Mouse (Mus musculus) hindbrain, embryonic 16.5 days (tissue): ENCODE results near the gene Atp8b3. TPM values are rescaled to one million over a fixed set of nuclear protein-coding genes. Genes with fewer than 3 reads are reported as not detected.

Experiments used
- ATAC-seq: fragments of 200-750 bp; cut with Nextera tagmentation; 2 replicates; pipeline ENCODE4 v1.8.0; 2017; ENCODE audit warnings: moderate TSS enrichment, moderate library complexity
- H3K27ac ChIP-seq: fragments of 300-500 bp; sonication (generic); 2 replicates; pipeline ENCODE4 v1.5.1; 2014; ENCODE audit warnings: low read depth, mild to moderate bottlenecking, control low read depth, low read length, moderate library complexity
- H3K27me3 ChIP-seq: fragments of 300-500 bp; sonication (generic); replicated peaks from 2 replicates; pipeline ENCODE4 v1.6.1; 2014; ENCODE audit warnings: low read length; ENCODE audit not compliant: control insufficient read depth, insufficient read depth
- H3K36me3 ChIP-seq: fragments of 300-500 bp; sonication (generic); 2 replicates; pipeline ENCODE4 v1.6.1; 2014; ENCODE audit warnings: mild to moderate bottlenecking, low read length, moderate library complexity, mixed read lengths; ENCODE audit not compliant: control insufficient read depth, insufficient read depth
- H3K4me1 ChIP-seq: fragments of 300-500 bp; sonication (generic); 2 replicates; pipeline ENCODE4 v1.6.1; 2014; ENCODE audit warnings: low read depth, low read length; ENCODE audit not compliant: control insufficient read depth, insufficient read depth
- H3K4me2 ChIP-seq: fragments of 300-500 bp; sonication (generic); 2 replicates; pipeline ENCODE4 v1.6.1; 2014; ENCODE audit warnings: mild to moderate bottlenecking, low read length, control low read depth, moderate library complexity
- H3K4me3 ChIP-seq: fragments of 300-500 bp; sonication (generic); 2 replicates; pipeline ENCODE4 v1.5.1; 2014; ENCODE audit warnings: mild to moderate bottlenecking, low read length, control low read depth, moderate library complexity
- H3K9ac ChIP-seq: fragments of 300-500 bp; sonication (generic); 2 replicates; pipeline ENCODE4 v1.6.1; 2014; ENCODE audit warnings: low read depth, mild to moderate bottlenecking, control low read depth, low read length, moderate library complexity
- H3K9me3 ChIP-seq: fragments of 300-500 bp; sonication (generic); 2 replicates; pipeline ENCODE4 v1.6.1; 2014; ENCODE audit warnings: mild to moderate bottlenecking, low read length, moderate library complexity; ENCODE audit not compliant: control insufficient read depth
- WGBS: fragments of 180-500 bp; shearing (Covaris S2); extraction: QIAGEN DNeasy Blood & Tissue Kit; methylation state at CpG from one replicate; pipeline ENCODE4 v1.1.7; 2014; 5-methylcytosine and 5-hydroxymethylcytosine counted together
- polyA plus RNA-seq: library from polyadenylated mRNA; unstranded; fragments of >200 nt; fragmentation: Nextera tagmentation; extraction: Ambion mirVana; gene quantifications from 2 replicates; pipeline ENCODE4 v1.2.1, GENCODE M21; 2015

Atp8b3 gene
- polyA plus RNA-seq, 1 experiment from 2014 or later = 1.6 TPM

DNA sequence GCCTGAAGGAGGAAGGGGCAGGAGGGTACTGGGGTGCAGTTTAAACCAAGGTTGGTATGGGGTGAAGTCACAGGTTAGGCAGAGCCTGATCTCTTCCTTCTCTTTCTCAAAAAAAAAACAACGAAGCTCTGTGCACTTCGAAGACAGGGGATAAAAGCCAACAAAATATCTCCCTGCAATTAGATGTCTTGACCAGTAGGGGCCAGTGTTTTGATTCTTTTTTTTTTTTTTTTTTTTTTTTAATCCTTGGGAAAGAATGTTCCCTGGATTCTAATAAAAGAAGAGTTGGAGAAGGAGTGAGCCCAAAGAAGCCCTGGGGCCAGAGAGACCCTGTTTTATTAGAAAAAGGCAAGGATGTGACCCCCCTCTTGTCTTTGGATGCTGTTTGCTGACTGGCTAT, 19.6 kb downstream of the Atp8b3 start:
- H3K4me3 ChIP-seq = no peak overlapping the region
- H3K27me3 ChIP-seq = 0 out of 2 replicates have a peak, but pooled peaks cover 2% of the 10 kb centered on the region
- H3K9me3 ChIP-seq = no peaks in the 10 kb centered on the region
- WGBS = 73% methylated on average over 2 of the region's 2 CpGs
- no peaks in the 10 kb centered on the region for H3K36me3 ChIP-seq
- H3K27ac ChIP-seq = no peak overlapping the region
- no peak for ATAC-seq
- no peak overlapping the region for H3K4me2 ChIP-seq
- H3K9ac ChIP-seq = no peak overlapping the region
- 0 out of 2 replicates have a peak, but pooled peaks cover 2% of the 10 kb centered on the region for H3K4me1 ChIP-seq

DNA sequence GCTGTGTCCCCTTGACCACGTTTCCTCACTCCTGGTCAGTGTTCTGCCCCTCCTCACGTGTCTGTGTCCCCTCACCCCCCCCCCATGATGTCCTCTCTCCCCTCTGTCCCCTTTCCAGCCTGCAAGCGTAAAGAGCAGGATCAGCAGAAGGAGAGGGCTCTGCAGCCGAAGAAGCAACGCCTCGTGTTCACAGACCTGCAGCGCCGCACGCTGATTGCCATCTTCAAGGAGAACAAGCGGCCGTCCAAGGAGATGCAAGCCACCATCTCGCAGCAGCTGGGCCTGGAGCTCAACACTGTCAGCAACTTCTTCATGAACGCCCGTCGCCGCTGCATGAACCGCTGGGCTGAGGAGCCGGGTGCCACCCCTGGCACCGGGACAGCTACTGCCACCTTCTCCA, 25.2 kb downstream of the Atp8b3 start:
- 9% methylated on average over 19 of the region's 19 CpGs for WGBS
- Histone ChIP-seq H3K27me3 (peaks cover 11% of the 10 kb centered on the region), H3K27ac (no peak overlapping the region), H3K4me2 (peak overlapping the region; percentile 45), H3K36me3 (no peaks in the 10 kb centered on the region), H3K4me1 (peaks cover 2% of the 10 kb centered on the region; the same call in 1 of the 2 replicates), H3K4me3 (peak overlapping the region; percentile 21), H3K9me3 (no peaks in the 10 kb centered on the region), H3K9ac (peak overlapping the region; percentile 55)
- ATAC-seq = no peak; the same call in 1 of the 2 replicates

DNA sequence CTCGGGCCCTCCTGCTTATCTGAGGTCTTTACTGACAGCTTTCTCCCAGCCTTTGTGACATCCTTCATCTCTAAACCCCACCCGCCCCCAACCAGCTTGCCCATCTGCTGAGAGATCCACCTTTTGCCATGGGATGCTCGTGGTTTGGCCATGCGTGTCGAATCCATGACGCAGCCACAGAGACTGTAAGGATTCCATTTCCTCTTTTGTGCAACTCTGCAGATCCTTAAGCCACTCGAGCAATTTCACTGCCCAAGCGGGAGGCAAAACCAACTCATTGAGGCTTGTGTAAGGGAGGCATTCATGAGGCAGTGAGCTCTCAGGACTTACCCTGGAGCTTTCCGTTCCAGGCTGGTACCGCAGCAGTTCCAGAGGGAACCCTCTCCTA, 28.7 kb downstream of the Atp8b3 start:
- no peak overlapping the region for H3K27ac ChIP-seq
- peaks cover 2% of the 10 kb centered on the region; the same call in 1 of the 2 replicates for H3K4me1 ChIP-seq
- H3K36me3 ChIP-seq = no peaks in the 10 kb centered on the region
- no peaks in the 10 kb centered on the region for H3K9me3 ChIP-seq
- H3K4me3 ChIP-seq = no peak overlapping the region
- no peak overlapping the region for H3K4me2 ChIP-seq
- ATAC-seq = no peak
- no peak overlapping the region for H3K9ac ChIP-seq
- WGBS = 51% methylated on average over 10 of the region's 10 CpGs
- peaks cover 28% of the 10 kb centered on the region for H3K27me3 ChIP-seq

DNA sequence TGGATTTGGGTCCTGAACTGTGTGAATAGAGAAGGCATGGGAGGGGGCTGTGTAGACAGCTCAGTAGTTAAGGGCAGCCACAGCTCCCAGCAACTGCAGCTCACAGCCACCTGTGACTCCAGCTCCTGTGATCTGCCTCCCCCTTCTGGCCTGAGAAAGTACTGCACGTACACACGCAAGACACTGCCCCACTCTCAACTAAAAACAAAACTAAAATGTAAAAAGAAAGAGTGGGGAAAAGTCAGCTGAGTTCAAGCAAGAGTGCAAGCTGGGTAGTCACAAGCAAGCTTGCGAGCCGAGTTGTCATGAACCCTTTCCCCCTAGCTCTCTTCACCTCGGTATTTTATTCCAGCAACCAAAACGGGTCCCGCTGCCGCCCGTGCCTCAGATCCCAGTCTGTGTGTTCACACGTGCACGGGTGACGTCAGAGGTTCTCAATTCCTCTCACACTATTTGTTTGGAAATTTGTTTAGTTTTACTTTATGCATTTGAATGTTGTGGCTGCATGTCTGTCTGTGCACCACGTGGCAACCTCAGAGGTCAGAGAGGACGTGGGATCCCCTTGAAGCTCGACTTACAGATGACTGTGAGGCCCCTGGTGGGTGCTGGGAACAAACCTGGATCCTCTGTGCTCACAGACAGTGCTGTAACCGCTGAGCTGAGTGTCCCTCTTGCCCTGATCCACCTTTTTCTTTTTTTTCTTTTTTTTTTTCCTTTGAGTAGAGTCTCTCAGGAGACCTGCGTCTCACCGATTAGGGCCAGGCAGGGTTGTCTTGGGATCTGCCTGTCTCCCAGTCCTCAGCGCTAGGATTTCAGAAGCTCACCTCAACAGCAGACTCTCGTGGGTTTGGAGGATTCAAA, 29.3 kb downstream of the Atp8b3 start:
- WGBS = 12% methylated on average over 20 of the region's 20 CpGs
- H3K27me3 ChIP-seq = peaks cover 31% of the 10 kb centered on the region
- 0 out of 2 replicates have a peak overlapping the region, but pooled peaks have one; percentile 4 for H3K9ac ChIP-seq
- H3K4me1 ChIP-seq = peaks cover 2% of the 10 kb centered on the region; the same call in 1 of the 2 replicates
- no peak overlapping the region for H3K27ac ChIP-seq
- H3K4me3 ChIP-seq = peak overlapping the region; percentile 34
- H3K4me2 ChIP-seq = peak overlapping the region; percentile 63
- no peaks in the 10 kb centered on the region for H3K9me3 ChIP-seq
- peak; percentile 70 for ATAC-seq
- no peaks in the 10 kb centered on the region for H3K36me3 ChIP-seq

DNA sequence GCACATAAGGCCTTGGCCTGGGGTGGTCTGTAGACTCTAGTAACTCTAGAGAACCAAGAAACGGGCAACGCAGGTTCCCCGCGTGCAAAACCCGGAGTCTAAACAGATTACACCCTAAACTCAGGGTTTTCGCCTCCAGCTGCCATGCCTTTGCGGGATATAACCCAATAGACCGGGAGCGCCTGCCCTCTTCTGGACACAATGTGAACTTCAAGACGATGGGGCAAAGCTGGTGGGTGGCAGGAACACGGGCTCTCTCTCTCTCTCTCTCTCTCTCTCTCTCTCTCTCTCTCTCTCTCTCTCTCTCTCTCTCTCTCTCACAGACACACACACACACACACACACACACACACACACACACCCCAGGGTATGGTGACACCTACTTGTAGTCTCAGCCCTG, 32.7 kb downstream of the Atp8b3 start:
- no peak for ATAC-seq
- H3K9me3 ChIP-seq = no peaks in the 10 kb centered on the region
- H3K4me2 ChIP-seq = no peak overlapping the region
- H3K4me3 ChIP-seq = no peak overlapping the region
- no peak overlapping the region for H3K27ac ChIP-seq
- H3K4me1 ChIP-seq = no peaks in the 10 kb centered on the region
- no peaks in the 10 kb centered on the region for H3K36me3 ChIP-seq
- H3K9ac ChIP-seq = no peak overlapping the region
- peaks cover 44% of the 10 kb centered on the region for H3K27me3 ChIP-seq
- 0% methylated on average over 11 of the region's 11 CpGs for WGBS

DNA sequence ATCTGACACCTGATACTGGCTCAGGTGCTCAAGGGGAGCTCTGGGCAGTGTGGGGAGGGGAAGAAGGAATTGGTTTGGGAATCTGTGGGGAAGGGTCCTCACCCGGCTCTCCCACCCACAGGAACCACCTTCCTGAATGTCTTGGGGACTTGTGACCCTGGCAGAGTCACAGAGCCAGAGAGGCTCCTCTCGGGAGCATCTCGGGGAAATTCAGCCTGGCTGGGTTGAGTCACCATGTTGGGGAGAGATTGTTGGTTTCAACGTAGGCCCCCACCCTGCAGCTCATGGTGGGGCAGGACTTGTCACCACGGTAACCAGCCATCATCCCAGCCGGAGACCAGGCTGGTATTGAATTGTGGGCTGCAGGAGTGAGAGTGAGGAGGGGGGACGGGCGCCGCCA, 34.2 kb downstream of the Atp8b3 start:
- Histone ChIP-seq H3K27me3 (peaks cover 52% of the 10 kb centered on the region), H3K4me3 (no peak overlapping the region), H3K4me2 (no peak overlapping the region), H3K36me3 (no peaks in the 10 kb centered on the region), H3K4me1 (no peaks in the 10 kb centered on the region), H3K9ac (no peak overlapping the region), H3K27ac (no peak overlapping the region), H3K9me3 (no peaks in the 10 kb centered on the region)
- no peak for ATAC-seq
- WGBS = under 1% methylated on average over 9 of the region's 9 CpGs

DNA sequence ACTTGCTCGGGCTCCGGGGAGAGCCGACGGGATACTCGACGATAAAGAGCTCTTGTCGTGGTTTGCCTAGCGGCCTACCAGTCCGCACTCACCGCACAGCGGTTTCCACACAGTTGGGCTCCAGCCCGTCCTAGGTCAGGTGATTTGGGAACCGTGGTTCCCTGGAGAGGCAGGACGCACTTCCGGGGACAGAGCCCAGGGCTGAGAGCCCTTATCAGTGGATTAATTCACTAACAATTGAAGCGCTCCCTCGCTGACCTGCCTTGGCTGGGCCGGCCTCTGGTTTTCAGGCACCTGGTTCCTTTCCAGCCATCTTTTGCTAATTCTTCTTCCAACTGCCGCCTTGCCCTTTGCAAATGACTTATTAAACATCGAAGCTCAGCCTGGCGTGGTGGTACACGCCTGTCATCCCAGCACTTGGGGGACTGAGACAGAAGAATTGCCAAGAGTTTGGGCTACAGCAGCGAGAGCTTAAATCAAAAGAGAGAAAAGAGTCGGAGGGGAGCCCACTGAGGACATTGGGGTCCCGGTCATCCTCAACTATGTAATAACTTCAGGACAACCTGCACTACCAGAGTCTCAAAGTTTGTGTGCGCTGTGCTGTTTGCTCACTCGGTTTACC, 35.2 kb downstream of the Atp8b3 start:
- no peak for ATAC-seq
- H3K9ac ChIP-seq = no peak overlapping the region
- 3% methylated on average over 27 of the region's 27 CpGs for WGBS

DNA sequence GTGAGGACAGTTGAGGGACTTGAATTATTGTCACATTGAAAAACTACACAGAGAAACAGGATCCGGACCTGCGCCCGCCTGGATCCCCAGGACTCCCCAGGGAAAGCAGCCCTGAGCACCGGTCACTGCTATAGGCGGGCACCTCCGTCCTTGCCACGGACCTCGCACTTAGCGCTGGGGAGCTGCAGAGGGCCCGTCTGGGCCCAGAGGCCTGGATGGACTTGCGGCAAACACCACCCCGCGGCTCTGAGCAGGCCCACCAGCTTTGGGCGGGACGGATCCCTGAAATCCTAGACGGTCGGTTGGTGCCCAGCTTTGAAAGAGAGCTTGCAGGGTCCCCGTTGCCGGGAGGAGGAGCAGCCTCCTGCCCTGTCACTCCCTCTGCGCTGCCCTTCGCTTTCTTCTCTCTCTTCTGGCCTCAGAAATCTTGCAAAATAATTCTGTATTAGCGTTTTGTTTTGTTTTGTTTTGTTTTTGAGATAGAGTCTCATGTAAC, 36.1 kb downstream of the Atp8b3 start:
- no peak for ATAC-seq
- H3K27ac ChIP-seq = no peak overlapping the region
- no peak overlapping the region for H3K4me3 ChIP-seq
- H3K36me3 ChIP-seq = no peaks in the 10 kb centered on the region
- no peak overlapping the region for H3K9ac ChIP-seq
- 3% methylated on average over 12 of the region's 22 CpGs for WGBS
- no peaks in the 10 kb centered on the region for H3K4me1 ChIP-seq
- peaks cover 66% of the 10 kb centered on the region for H3K27me3 ChIP-seq
- H3K4me2 ChIP-seq = no peak overlapping the region
- no peaks in the 10 kb centered on the region for H3K9me3 ChIP-seq

More for the DNA sequence above, 35.2 kb downstream of the Atp8b3 start:
- Histone ChIP-seq H3K4me3 (no peak overlapping the region), H3K9me3 (no peaks in the 10 kb centered on the region), H3K4me2 (no peak overlapping the region), H3K27me3 (peaks cover 60% of the 10 kb centered on the region), H3K27ac (no peak overlapping the region), H3K4me1 (no peaks in the 10 kb centered on the region), H3K36me3 (no peaks in the 10 kb centered on the region)

DNA sequence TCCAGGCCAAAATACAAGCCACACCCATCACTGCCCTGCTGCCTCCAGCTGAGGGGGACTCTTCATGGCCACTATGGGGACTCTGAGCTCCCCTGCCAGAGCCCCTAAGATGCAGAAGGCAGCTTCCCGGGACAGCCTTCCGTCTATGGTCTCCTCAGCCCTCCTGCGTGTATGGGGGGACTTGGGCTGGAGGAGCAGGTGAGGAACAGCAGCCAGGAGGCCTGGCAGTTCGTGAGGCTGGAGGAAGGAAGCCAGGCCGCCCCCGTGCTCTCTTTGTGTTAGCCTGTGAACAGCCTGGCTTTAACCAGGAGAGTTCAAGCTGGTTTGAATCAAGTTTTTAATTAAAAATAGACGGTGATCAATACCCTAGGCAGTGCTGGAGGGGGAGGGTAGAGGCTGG, 36.6 kb downstream of the Atp8b3 start:
- H3K4me1 ChIP-seq = no peaks in the 10 kb centered on the region
- H3K9me3 ChIP-seq = no peaks in the 10 kb centered on the region
- no peak overlapping the region for H3K4me3 ChIP-seq
- peaks cover 68% of the 10 kb centered on the region for H3K27me3 ChIP-seq
- H3K36me3 ChIP-seq = no peaks in the 10 kb centered on the region
- H3K27ac ChIP-seq = no peak overlapping the region
- 2% methylated on average over 7 of the region's 7 CpGs for WGBS
- H3K4me2 ChIP-seq = no peak overlapping the region
- no peak for ATAC-seq
- H3K9ac ChIP-seq = no peak overlapping the region
